ENCODE assay signal across 20 mouse cellular contexts in genomic region chr13:29063924-29064323, GRCm38 (mm10).
"Had no signal": no experiment of that assay in that cellular context is flagged by ENCODE, and none has a peak within 500 bp of the region (broad histone marks: within the 10 kb centered on the region; RNA-seq: fewer than 3 reads in every experiment).

No protein-coding gene starts in this region.

- H3K4me2 ChIP-seq: limb, embryonic 13.5 days; liver, embryonic 13.5 days; lung, embryonic 15.5 days; midbrain, embryonic 12.5 days; neural tube, embryonic 13.5 days; stomach, embryonic 15.5 days had no signal

- H3K4me1 ChIP-seq: limb, embryonic 13.5 days; liver, embryonic 13.5 days; stomach, embryonic 15.5 days had no signal

- H3K27me3 ChIP-seq: limb, embryonic 13.5 days; liver, embryonic 13.5 days; lung, embryonic 15.5 days; midbrain, embryonic 12.5 days; neural tube, embryonic 13.5 days; stomach, embryonic 15.5 days had no signal

- H3K9ac ChIP-seq: limb, embryonic 13.5 days; liver, embryonic 13.5 days; lung, embryonic 15.5 days; midbrain, embryonic 12.5 days; neural tube, embryonic 13.5 days; stomach, embryonic 15.5 days had no signal

- H3K9me3 ChIP-seq: liver, embryonic 13.5 days; lung, embryonic 15.5 days; midbrain, embryonic 12.5 days; neural tube, embryonic 13.5 days; stomach, embryonic 15.5 days had no signal

- DNase-seq: kidney, adult 18-20 months; kidney, adult 9 months; kidney, postnatal 25 days; left cerebral cortex, postnatal 4 days; liver, embryonic 13.5 days; lung, postnatal 14 days; lung, postnatal 4 days; retina, postnatal 1 day; right cerebral cortex, postnatal 25 days; spleen, adult 18-20 months; thymus, postnatal 25 days had no signal

- H3K4me3 ChIP-seq: limb, embryonic 13.5 days; liver, embryonic 13.5 days; lung, embryonic 15.5 days; midbrain, embryonic 12.5 days; myocyte; neural tube, embryonic 13.5 days; stomach, embryonic 15.5 days had no signal

- H3K36me3 ChIP-seq: limb, embryonic 13.5 days; liver, embryonic 13.5 days; lung, embryonic 15.5 days; midbrain, embryonic 12.5 days; neural tube, embryonic 13.5 days; stomach, embryonic 15.5 days had no signal

- ATAC-seq: intestine, embryonic 16.5 days; midbrain, embryonic 16.5 days had no signal

- H3K27ac ChIP-seq: kidney, postnatal 0 days; limb, embryonic 13.5 days; liver, embryonic 13.5 days; lung, embryonic 15.5 days; midbrain, embryonic 12.5 days; neural tube, embryonic 13.5 days; stomach, embryonic 15.5 days had no signal
